Mouse (Mus musculus) CH12.LX (cell line): ENCODE results near the gene Pusl1.

Experiments used
- CTCF ChIP-seq, 2 experiments: IDR thresholded peaks in 1 of 2; conservative IDR thresholded peaks in 1 of 2; 2 replicates each; pipeline ENCODE4 v1.5.1; 2011 to 2012; ENCODE audit warnings: low read depth in 2 of 2, low read length in 2 of 2, improper control_type of control experiment in 1 of 2, inconsistent platforms in 1 of 2, mild to moderate bottlenecking in 1 of 2, moderate library complexity in 1 of 2
- EP300 ChIP-seq: IDR thresholded peaks from 2 replicates; pipeline ENCODE4 v1.6.1; 2011; ENCODE audit warnings: low read length, improper control_type of control experiment
- MAX ChIP-seq: IDR thresholded peaks from 2 replicates; pipeline ENCODE4 v1.6.1; 2011; ENCODE audit warnings: low read length, improper control_type of control experiment
- MEF2A ChIP-seq: IDR thresholded peaks from 2 replicates; pipeline ENCODE4 v1.6.1; 2014; ENCODE audit warnings: low read depth, mild to moderate bottlenecking, inconsistent platforms, low read length, improper control_type of control experiment, borderline replicate concordance
- POLR2A ChIP-seq: IDR thresholded peaks from 2 replicates; pipeline ENCODE4 v1.6.1; 2011; ENCODE audit warnings: low read depth, mild to moderate bottlenecking, improper control_type of control experiment, low read length
- POLR2AphosphoS2 ChIP-seq: IDR thresholded peaks from 2 replicates; pipeline ENCODE4 v1.6.1; 2011; ENCODE audit warnings: low read depth, low read length, improper control_type of control experiment
- RAD21 ChIP-seq: IDR thresholded peaks from 2 replicates; pipeline ENCODE4 v1.6.1; 2011; ENCODE audit warnings: low read depth, mild to moderate bottlenecking, low read length, improper control_type of control experiment, moderate library complexity
- TBP ChIP-seq: conservative IDR thresholded peaks from 2 replicates; pipeline ENCODE4 v1.6.1; 2011; ENCODE audit warnings: low read depth, low read length, improper control_type of control experiment
- USF1 ChIP-seq: IDR thresholded peaks from 2 replicates; pipeline ENCODE4 v1.6.1; 2014; ENCODE audit warnings: low read depth, mild to moderate bottlenecking, inconsistent platforms, low read length, improper control_type of control experiment
- USF2 ChIP-seq: conservative IDR thresholded peaks from 2 replicates; pipeline ENCODE4 v1.6.1; 2011; ENCODE audit warnings: low read depth, low read length, improper control_type of control experiment
- ZC3H11A ChIP-seq: IDR thresholded peaks from 2 replicates; pipeline ENCODE4 v1.6.1; 2012; ENCODE audit warnings: low read depth, mild to moderate bottlenecking, inconsistent platforms, low read length, improper control_type of control experiment
- ZMIZ1 ChIP-seq: IDR thresholded peaks from 2 replicates; pipeline ENCODE4 v1.6.1; 2012; ENCODE audit warnings: low read depth, mild to moderate bottlenecking, inconsistent platforms, low read length, improper control_type of control experiment

DNA sequence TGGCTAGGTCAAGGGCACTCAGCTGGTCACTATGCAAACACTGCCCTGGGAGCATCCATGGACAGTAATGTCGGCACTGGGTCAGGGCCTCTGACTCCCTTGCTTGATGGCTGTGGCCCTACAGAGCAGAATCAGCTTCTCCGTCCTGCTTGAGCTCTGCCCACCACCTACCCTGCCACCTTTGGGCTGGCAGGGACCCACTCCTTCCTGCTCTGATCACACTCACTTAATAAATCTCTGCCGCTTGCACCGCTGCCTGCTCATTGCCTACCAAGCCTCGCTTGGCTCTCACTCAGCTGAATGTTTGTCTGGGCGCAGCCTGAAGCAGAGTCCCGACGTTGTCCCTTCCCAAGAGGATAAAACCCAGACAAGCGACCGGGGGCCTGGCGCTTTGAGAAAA, 15.4 kb upstream of the Pusl1 start:
- TF ChIP-seq CTCF (conservative IDR thresholded peaks at IDR 0.05 in 1 of 2, IDR thresholded peaks at IDR 0.05 in 1 of 2; ENCODE audit: low read depth in 2 of 2, low read length in 2 of 2) (no peak), POLR2A (no peak), USF2 (no peak), EP300 (no peak), TBP (no peak), MEF2A (no peak), USF1 (no peak), ZC3H11A (no peak), RAD21 (no peak), ZMIZ1 (no peak), MAX (no peak), POLR2AphosphoS2 (no peak)
